Mouse (Mus musculus): ENCODE results near the gene Pygo2. TPM values are rescaled to one million over a fixed set of nuclear protein-coding genes. Genes with fewer than 3 reads are reported as not detected.

Gene Pygo2
- polyA plus RNA-seq, 1 experiment from 2014 or later = 62.4 TPM

GRCm38 (mm10) chr3:89394006-89394893 lies 35.8 kb upstream of the Pygo2 start, which contains the start of gene Zbtb7b:
TSS of gene Zbtb7b (minus strand) at chr3:89394776.
- Histone ChIP-seq H3K27me3 (peaks cover 26% of the 10 kb centered on the region), H3K9ac (replicated peaks) (peak within 1 kb of the TSS; percentile 55), H3K4me2 (peak within 1 kb of the TSS; percentile 100), H3K4me3 (replicated peaks) (peak within 1 kb of the TSS; percentile 53), H3K36me3 (no peaks in the 10 kb centered on the region), H3K4me1 (replicated peaks) (peaks cover 62% of the 10 kb centered on the region), H3K9me3 (no peaks in the 10 kb centered on the region), H3K27ac (peak within 1 kb of the TSS; percentile 84)
- under 1% methylated on average over 39 of the region's 42 CpGs for WGBS
- ATAC-seq (ENCODE audit: insufficient number of reproducible peaks, insufficient read depth, low FRiP score, low TSS enrichment, low read depth) = peak; percentile 7; the same call in 1 of the 2 replicates

DNA sequence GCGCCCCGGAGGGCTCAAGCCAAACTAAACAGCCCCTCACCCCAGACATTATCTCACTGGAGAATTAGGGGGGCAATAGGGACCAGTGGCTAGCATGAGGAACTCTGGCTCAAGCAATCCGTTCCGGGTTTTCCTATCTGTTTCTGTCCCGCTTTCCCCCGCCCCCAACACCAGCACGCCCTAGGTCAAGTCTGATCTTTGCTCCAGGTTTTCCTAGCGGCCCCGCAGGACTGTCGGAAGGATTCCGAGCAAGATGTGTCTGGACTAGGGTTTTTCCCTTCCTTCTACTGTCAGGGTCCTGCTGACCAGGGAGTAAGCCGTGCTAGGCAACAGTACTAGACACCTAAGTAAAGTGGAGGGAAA lies 35.1 kb upstream of the Pygo2 start:
- Histone ChIP-seq H3K4me2 (peak overlapping the region; percentile 100), H3K36me3 (no peaks in the 10 kb centered on the region), H3K9ac (replicated peaks) (peak overlapping the region; percentile 55; the same call in 1 of the 2 replicates), H3K27me3 (peaks cover 26% of the 10 kb centered on the region), H3K4me3 (replicated peaks) (peak overlapping the region; percentile 53), H3K27ac (peak overlapping the region; percentile 84), H3K9me3 (no peaks in the 10 kb centered on the region), H3K4me1 (replicated peaks) (peaks cover 62% of the 10 kb centered on the region)
- WGBS = under 1% methylated on average over 10 of the region's 12 CpGs
- peak; percentile 16; the same call in 1 of the 2 replicates for ATAC-seq (ENCODE audit: insufficient number of reproducible peaks, insufficient read depth, low FRiP score, low TSS enrichment, low read depth)

- H3K27me3 ChIP-seq = peaks cover 26% of the 10 kb centered on the region
- H3K4me3 ChIP-seq (replicated peaks) = peak overlapping the region; percentile 53
- H3K4me2 ChIP-seq = peak overlapping the region; percentile 100
- peak overlapping the region; percentile 55; the same call in 1 of the 2 replicates for H3K9ac ChIP-seq (replicated peaks)
- peaks cover 59% of the 10 kb centered on the region for H3K4me1 ChIP-seq (replicated peaks)
- ATAC-seq (ENCODE audit: insufficient number of reproducible peaks, insufficient read depth, low FRiP score, low TSS enrichment, low read depth) = no peak
- WGBS = 2% methylated on average over 10 of the region's 10 CpGs
- H3K9me3 ChIP-seq = no peaks in the 10 kb centered on the region
- no peaks in the 10 kb centered on the region for H3K36me3 ChIP-seq
- peak overlapping the region; percentile 84 for H3K27ac ChIP-seq
Observed at GRCm38 (mm10) chr3:89395419-89395805, 34.6 kb upstream of the Pygo2 start.

DNA sequence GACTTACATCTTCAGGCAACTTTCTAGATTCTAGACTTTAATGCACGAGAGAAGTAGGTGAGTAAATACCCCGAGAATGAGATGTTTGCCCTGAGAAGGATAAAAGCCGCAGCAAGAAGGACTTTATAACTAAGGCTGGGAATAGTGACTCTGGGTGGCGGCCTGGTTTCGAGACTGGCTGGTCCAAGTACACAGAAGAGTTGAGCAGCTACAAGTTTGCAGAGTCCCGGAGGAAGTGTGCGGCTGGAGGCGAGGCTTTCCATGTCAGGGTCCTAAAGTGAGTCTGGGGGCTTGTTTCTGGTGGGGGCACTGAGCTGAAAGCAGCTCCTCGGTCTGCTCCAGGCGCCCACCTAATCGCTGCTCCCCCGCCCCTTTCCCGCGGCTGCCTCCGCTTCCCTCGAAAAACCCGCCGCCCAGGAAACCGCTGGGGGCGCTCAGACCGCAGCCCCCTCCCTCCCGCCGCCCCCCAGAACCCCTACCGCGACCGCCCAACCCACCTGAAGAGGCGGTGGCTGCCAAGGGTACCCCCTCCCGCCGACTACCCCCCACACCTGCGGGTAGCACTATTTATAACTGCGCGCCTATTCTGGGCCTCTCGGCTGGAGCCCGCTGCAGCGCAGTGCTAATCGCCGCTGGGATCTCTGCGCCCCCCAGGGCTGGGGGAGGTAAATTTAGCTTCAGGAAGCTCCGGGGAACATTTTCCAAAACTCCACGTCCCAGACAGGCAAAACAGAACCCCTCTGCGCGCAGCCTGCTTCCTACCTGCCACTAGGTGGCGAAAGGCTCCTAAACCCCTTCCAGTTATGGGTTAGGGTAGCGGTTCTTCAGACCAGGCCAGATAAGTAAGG lies 34.0 kb upstream of the Pygo2 start:
- H3K36me3 ChIP-seq = no peaks in the 10 kb centered on the region
- H3K4me2 ChIP-seq = peak overlapping the region; percentile 100
- peaks cover 21% of the 10 kb centered on the region for H3K27me3 ChIP-seq
- H3K9me3 ChIP-seq = no peaks in the 10 kb centered on the region
- WGBS = 1% methylated on average over 43 of the region's 44 CpGs
- H3K27ac ChIP-seq = peak overlapping the region; percentile 79
- peak overlapping the region; percentile 58 for H3K9ac ChIP-seq (replicated peaks)
- H3K4me1 ChIP-seq (replicated peaks) = peaks cover 53% of the 10 kb centered on the region
- ATAC-seq (ENCODE audit: insufficient number of reproducible peaks, insufficient read depth, low FRiP score, low TSS enrichment, low read depth) = no peak
- peak overlapping the region; percentile 53 for H3K4me3 ChIP-seq (replicated peaks)

GRCm38 (mm10) chr3:89396654-89397005 lies 33.4 kb upstream of the Pygo2 start:
- no peak for ATAC-seq (ENCODE audit: insufficient number of reproducible peaks, insufficient read depth, low FRiP score, low TSS enrichment, low read depth)
- peak overlapping the region; percentile 79; the same call in 1 of the 2 replicates for H3K27ac ChIP-seq
- H3K4me2 ChIP-seq = peak overlapping the region; percentile 100
- H3K4me3 ChIP-seq (replicated peaks) = peak overlapping the region; percentile 53
- peaks cover 47% of the 10 kb centered on the region for H3K4me1 ChIP-seq (replicated peaks)
- H3K9ac ChIP-seq (replicated peaks) = peak overlapping the region; percentile 58
- peaks cover 5% of the 10 kb centered on the region; the same call in 1 of the 2 replicates for H3K36me3 ChIP-seq
- peaks cover 16% of the 10 kb centered on the region for H3K27me3 ChIP-seq
- 2% methylated on average over 4 of the region's 4 CpGs for WGBS
- no peaks in the 10 kb centered on the region for H3K9me3 ChIP-seq

- no peaks in the 10 kb centered on the region for H3K9me3 ChIP-seq
- H3K4me2 ChIP-seq = no peak overlapping the region
- no peak overlapping the region for H3K9ac ChIP-seq (replicated peaks)
- no peak overlapping the region for H3K27ac ChIP-seq
- H3K4me3 ChIP-seq (replicated peaks) = no peak overlapping the region
- peaks cover 6% of the 10 kb centered on the region for H3K4me1 ChIP-seq (replicated peaks)
- peaks cover 38% of the 10 kb centered on the region for H3K36me3 ChIP-seq
- H3K27me3 ChIP-seq = no peaks in the 10 kb centered on the region
- WGBS = 90% methylated on average over 7 of the region's 7 CpGs
- ATAC-seq (ENCODE audit: insufficient number of reproducible peaks, insufficient read depth, low FRiP score, low TSS enrichment, low read depth) = no peak
Observed at GRCm38 (mm10) chr3:89401329-89401728, 28.7 kb upstream of the Pygo2 start.

GRCm38 (mm10) chr3:89402693-89403092 lies 27.3 kb upstream of the Pygo2 start, which contains the start of gene Lenep:
TSS of gene Lenep (minus strand) at chr3:89402793.
- no peak within 1 kb of the TSS for H3K4me2 ChIP-seq
- 83% methylated on average over 5 of the region's 5 CpGs for WGBS
- H3K9ac ChIP-seq (replicated peaks) = no peak within 1 kb of the TSS
- no peaks in the 10 kb centered on the region for H3K27me3 ChIP-seq
- no peak within 1 kb of the TSS for H3K4me3 ChIP-seq (replicated peaks)
- peaks cover 48% of the 10 kb centered on the region for H3K36me3 ChIP-seq
- no peaks in the 10 kb centered on the region for H3K4me1 ChIP-seq (replicated peaks)
- no peak for ATAC-seq (ENCODE audit: insufficient number of reproducible peaks, insufficient read depth, low FRiP score, low TSS enrichment, low read depth)
- no peaks in the 10 kb centered on the region for H3K9me3 ChIP-seq
- no peak within 1 kb of the TSS for H3K27ac ChIP-seq

- no peak overlapping the region for H3K9ac ChIP-seq (replicated peaks)
- no peak overlapping the region for H3K4me3 ChIP-seq (replicated peaks)
- H3K4me1 ChIP-seq (replicated peaks) = peaks cover 6% of the 10 kb centered on the region
- no peak overlapping the region for H3K4me2 ChIP-seq
- H3K27ac ChIP-seq = no peak overlapping the region
- H3K9me3 ChIP-seq = no peaks in the 10 kb centered on the region
- 86% methylated on average over 6 of the region's 6 CpGs for WGBS
- no peak for ATAC-seq (ENCODE audit: insufficient number of reproducible peaks, insufficient read depth, low FRiP score, low TSS enrichment, low read depth)
- H3K36me3 ChIP-seq = peaks cover 54% of the 10 kb centered on the region
- H3K27me3 ChIP-seq = no peaks in the 10 kb centered on the region
Observed at GRCm38 (mm10) chr3:89406887-89407286, 23.1 kb upstream of the Pygo2 start.

GRCm38 (mm10) chr3:89408448-89408847 lies 21.6 kb upstream of the Pygo2 start:
- ATAC-seq (ENCODE audit: insufficient number of reproducible peaks, insufficient read depth, low FRiP score, low TSS enrichment, low read depth) = no peak
- Histone ChIP-seq H3K4me1 (replicated peaks) (peaks cover 6% of the 10 kb centered on the region), H3K27me3 (no peaks in the 10 kb centered on the region), H3K4me3 (replicated peaks) (no peak overlapping the region), H3K4me2 (no peak overlapping the region), H3K9me3 (no peaks in the 10 kb centered on the region), H3K27ac (no peak overlapping the region), H3K9ac (replicated peaks) (no peak overlapping the region; the same call in 1 of the 2 replicates), H3K36me3 (peaks cover 44% of the 10 kb centered on the region)
- WGBS = 58% methylated on average over 16 of the region's 16 CpGs

DNA sequence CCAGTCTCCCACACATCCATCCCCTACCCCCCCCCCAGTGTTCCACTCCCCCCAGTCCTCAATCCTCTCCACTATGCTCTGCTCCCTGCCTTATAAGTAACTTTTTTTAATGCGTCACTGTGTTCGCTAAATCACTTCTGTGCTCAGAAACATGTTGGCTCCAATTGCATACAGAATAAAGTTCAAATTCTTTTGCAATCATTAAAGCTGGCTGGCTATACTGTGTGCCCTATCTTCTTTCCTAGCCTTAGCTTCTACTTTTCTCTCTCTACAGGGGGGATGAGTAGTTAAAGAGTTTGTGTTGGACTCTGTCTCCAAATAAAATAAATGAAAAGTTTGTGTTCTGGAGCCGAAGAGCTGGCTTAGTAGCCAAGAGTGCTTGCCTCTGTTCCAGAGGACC lies 20.3 kb upstream of the Pygo2 start:
- Histone ChIP-seq H3K4me2 (no peak overlapping the region), H3K27ac (no peak overlapping the region), H3K27me3 (no peaks in the 10 kb centered on the region), H3K36me3 (peaks cover 43% of the 10 kb centered on the region), H3K4me1 (replicated peaks) (peaks cover 6% of the 10 kb centered on the region), H3K9me3 (no peaks in the 10 kb centered on the region), H3K4me3 (replicated peaks) (no peak overlapping the region), H3K9ac (replicated peaks) (no peak overlapping the region)
- no peak for ATAC-seq (ENCODE audit: insufficient number of reproducible peaks, insufficient read depth, low FRiP score, low TSS enrichment, low read depth)
- 95% methylated on average over 3 of the region's 3 CpGs for WGBS

DNA sequence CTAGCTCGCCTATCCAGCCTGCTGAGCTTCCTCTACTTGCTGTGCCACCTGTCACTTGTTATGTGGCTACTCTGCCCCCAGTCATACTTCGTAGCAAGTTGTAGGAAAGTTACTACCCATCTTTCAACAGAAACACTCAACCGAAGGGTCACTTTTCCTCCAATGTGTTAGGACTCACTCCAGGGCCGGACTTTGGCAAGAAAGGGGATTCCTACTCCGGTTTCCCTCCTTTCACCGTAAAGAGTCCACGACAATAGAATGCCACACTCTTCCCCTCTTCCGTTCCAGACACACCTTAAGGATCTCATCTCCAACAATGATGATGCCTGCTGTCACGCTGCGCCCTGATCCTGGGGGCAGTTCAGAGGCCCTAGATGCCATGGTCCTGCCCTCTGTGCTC lies 19.1 kb upstream of the Pygo2 start:
- 78% methylated on average over 10 of the region's 10 CpGs for WGBS

More for the DNA sequence above, 19.1 kb upstream of the Pygo2 start:
- peak overlapping the region; percentile 53 for H3K9ac ChIP-seq (replicated peaks)
- H3K4me1 ChIP-seq (replicated peaks) = peaks cover 6% of the 10 kb centered on the region
- H3K4me2 ChIP-seq = peak overlapping the region; percentile 68
- H3K27ac ChIP-seq = no peak overlapping the region
- peaks cover 49% of the 10 kb centered on the region for H3K36me3 ChIP-seq
- H3K4me3 ChIP-seq (replicated peaks) = peak overlapping the region; percentile 55
- no peaks in the 10 kb centered on the region for H3K27me3 ChIP-seq
- no peak for ATAC-seq (ENCODE audit: insufficient number of reproducible peaks, insufficient read depth, low FRiP score, low TSS enrichment, low read depth)
- H3K9me3 ChIP-seq = no peaks in the 10 kb centered on the region
